Mouse (Mus musculus) lung, embryonic 16.5 days (tissue): Measurements from ENCODE around the gene Ophn1. TPM values are rescaled to one million over a fixed set of nuclear protein-coding genes. Genes with fewer than 3 reads are reported as not detected.

Experiments used
- ATAC-seq: fragments of 200-750 bp; cut with Nextera tagmentation; 2 replicates; pipeline ENCODE4 v1.8.0; 2017; ENCODE audit warnings: low read depth, mild to moderate bottlenecking, moderate library complexity
- H3K27ac ChIP-seq: fragments of 300-500 bp; sonication (generic); 2 replicates; pipeline ENCODE4 v1.5.1; 2014; ENCODE audit warnings: mild to moderate bottlenecking, control low read depth, low read length
- H3K27me3 ChIP-seq: fragments of 300-500 bp; sonication (generic); 2 replicates; pipeline ENCODE4 v1.6.1; 2014; ENCODE audit warnings: low read depth, low read length, mixed read lengths; ENCODE audit not compliant: control insufficient read depth, insufficient read depth
- H3K36me3 ChIP-seq: fragments of 300-500 bp; sonication (generic); 2 replicates; pipeline ENCODE4 v1.6.1; 2014; ENCODE audit warnings: low read length; ENCODE audit not compliant: control insufficient read depth, insufficient read depth
- H3K4me1 ChIP-seq: fragments of 300-500 bp; sonication (generic); replicated peaks from 2 replicates; pipeline ENCODE4 v1.6.1; 2014; ENCODE audit warnings: low read length, mixed read lengths; ENCODE audit not compliant: control insufficient read depth, insufficient read depth
- H3K4me2 ChIP-seq: fragments of 300-500 bp; sonication (generic); 2 replicates; pipeline ENCODE4 v1.6.1; 2014; ENCODE audit warnings: low read depth, low read length, control low read depth
- H3K4me3 ChIP-seq: fragments of 300-500 bp; sonication (generic); 2 replicates; pipeline ENCODE4 v1.5.1; 2014; ENCODE audit warnings: mild to moderate bottlenecking, low read length, control low read depth
- H3K9ac ChIP-seq: fragments of 300-500 bp; sonication (generic); 2 replicates; pipeline ENCODE4 v1.6.1; 2014; ENCODE audit warnings: low read length, control low read depth
- H3K9me3 ChIP-seq: fragments of 300-500 bp; sonication (generic); 2 replicates; pipeline ENCODE4 v1.6.1; 2016; ENCODE audit warnings: low read length; ENCODE audit not compliant: control insufficient read depth
- WGBS: fragments of 180-500 bp; shearing (Covaris S2); extraction: QIAGEN DNeasy Blood & Tissue Kit; methylation state at CpG from one replicate; pipeline ENCODE4 v1.1.7; 2014; 5-methylcytosine and 5-hydroxymethylcytosine counted together
- polyA plus RNA-seq: library from polyadenylated mRNA; unstranded; fragments of >200 nt; fragmentation: Nextera tagmentation; extraction: Ambion mirVana; gene quantifications from 2 replicates; pipeline ENCODE4 v1.2.1, GENCODE M21; 2015

The Ophn1 gene
- 19.1 and 19.3 TPM in 2 replicates for polyA plus RNA-seq

DNA sequence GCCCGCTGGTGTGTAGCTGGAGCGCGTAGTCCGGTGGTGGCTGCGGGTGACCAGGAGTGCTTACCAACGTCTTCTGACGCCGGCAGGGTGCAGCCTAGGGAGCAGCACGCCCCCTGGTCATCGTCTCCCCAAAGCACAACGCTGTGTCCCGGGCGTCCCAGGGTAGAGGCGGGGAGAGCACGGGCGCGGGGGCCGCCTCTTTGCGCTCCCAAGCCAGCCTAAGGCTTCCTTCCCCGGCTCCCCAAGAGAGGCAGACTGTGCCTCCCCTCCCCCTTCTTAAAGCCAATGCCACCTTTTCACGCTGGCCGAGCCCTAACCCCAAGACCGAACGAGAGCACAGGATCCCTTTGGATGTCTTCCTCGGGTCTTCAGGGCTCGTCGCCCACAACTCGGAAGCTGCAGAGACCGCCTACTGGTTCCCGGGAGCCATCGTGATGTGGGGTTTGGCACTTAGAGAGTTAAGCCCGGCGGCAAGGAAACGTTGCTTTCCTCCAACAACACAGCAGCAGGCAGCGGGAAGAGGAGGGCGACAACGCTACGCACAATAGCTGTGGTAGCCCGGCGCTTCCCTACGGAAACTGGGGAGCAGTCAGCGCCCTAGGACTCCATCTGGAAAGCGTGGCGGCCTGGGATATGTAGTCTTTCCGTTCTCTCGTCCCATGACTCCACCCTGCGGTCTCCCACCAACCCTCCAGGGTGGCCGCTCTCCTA is at the start of gene Ophn1:
TSS of gene Ophn1 (minus strand) at position 620 of the 711 bp plus-strand sequence.
- Histone ChIP-seq H3K27me3 (peaks cover 3% of the 10 kb centered on the region; the same call in 1 of the 2 replicates), H3K9me3 (no peaks in the 10 kb centered on the region), H3K9ac (peak within 1 kb of the TSS; percentile 58), H3K4me1 (0 out of 2 replicates have a peak, but pooled peaks cover 5% of the 10 kb centered on the region), H3K4me2 (peak within 1 kb of the TSS; percentile 68), H3K4me3 (peak within 1 kb of the TSS; percentile 60), H3K36me3 (no peaks in the 10 kb centered on the region), H3K27ac (peak within 1 kb of the TSS; percentile 83)
- WGBS = 14% methylated on average over 48 of the region's 48 CpGs
- peak; percentile 97 for ATAC-seq

DNA sequence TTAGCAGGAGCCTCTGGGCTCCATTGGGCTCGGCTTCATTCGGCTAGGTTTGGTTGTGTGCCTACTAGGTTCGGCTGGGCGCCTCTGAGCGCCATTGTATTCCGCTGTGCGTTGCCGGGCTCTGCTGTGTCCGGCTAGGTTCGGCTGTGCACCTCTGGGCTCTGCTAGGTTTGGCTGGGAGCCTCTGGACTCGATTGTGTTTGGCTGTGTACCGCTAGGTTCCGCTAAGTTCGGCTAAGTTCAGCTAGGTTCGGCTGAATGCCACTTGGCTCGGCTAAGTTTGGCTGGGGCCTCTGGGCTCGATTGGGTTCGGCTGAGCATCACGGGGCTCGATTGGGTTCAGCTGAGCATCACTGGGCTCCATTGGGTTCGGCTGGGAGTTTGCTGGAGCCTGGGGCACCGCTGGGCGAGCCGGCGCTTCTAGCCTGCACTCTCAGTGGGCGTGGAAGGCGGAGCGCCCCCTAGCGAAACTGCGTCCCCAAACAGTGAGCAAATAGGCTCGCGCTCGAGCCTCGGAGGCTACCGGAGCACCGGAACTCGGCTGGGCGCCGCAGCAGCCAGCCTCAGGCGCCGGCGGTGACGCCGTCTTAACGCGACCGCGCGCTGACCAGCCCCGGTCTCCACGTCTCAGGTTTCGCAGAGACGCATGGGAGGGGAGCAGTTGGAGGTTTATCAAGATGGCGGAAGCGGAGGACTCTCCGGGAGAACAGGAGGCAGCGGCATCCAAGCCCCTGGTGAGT is 46.9 kb upstream of the Ophn1 start:
- peak; percentile 88 for ATAC-seq

DNA sequence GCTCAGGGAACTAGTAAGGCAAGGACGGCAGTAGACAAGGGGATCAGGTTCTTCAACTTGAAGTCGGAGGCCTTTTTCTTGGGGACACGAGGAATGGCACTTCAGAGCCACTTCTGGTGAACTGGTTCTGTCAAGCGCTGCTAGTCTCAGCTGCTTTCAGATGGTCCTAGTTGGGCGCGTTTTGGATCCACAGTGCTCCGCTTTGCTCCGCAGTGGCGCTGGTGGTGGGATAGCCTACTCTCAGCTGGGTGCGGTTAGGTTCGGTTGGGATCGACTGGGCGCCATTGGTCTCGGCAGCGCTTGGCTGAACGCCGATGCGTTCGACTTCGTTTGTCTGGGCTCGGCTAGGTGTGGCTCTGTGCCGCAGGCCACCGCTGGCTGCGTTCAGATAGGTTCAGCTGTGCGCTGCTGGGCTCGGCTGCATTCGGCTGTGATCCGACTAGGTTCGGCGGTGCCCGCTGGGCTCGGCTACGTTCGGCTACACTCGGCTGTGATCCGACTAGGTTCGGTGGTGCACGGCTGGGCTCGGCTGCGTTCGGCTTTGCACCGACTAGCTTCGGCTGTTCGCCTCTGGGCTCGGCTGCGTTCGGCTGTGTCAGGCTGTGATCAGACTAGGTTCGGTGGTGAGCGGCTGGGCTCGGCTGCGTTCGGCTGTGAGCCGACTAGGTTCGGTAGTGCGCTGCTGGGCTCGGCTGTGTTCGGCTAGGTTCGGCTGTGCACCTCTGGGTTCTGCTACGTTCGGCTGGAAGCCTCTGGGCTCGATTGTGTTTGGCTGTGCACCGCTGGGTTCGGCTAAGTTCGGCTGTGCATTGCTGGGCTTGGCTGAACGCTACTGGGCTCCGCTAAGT is 46.1 kb upstream of the Ophn1 start:
- Histone ChIP-seq H3K27me3 (no peaks in the 10 kb centered on the region), H3K9ac (peak overlapping the region; percentile 80), H3K4me2 (peak overlapping the region; percentile 61), H3K4me1 (peaks cover 3% of the 10 kb centered on the region; the same call in 1 of the 2 replicates), H3K27ac (peak overlapping the region; percentile 97), H3K9me3 (no peaks in the 10 kb centered on the region), H3K4me3 (peak overlapping the region; percentile 58), H3K36me3 (no peaks in the 10 kb centered on the region)
- 17% methylated on average over 66 of the region's 66 CpGs for WGBS
- peak; percentile 93 for ATAC-seq

More for the DNA sequence above, 46.9 kb upstream of the Ophn1 start:
- peak overlapping the region; percentile 97 for H3K27ac ChIP-seq
- H3K27me3 ChIP-seq = no peaks in the 10 kb centered on the region
- no peaks in the 10 kb centered on the region for H3K9me3 ChIP-seq
- H3K4me2 ChIP-seq = peak overlapping the region; percentile 61
- WGBS = 16% methylated on average over 57 of the region's 57 CpGs
- peak overlapping the region; percentile 58 for H3K4me3 ChIP-seq
- peaks cover 3% of the 10 kb centered on the region; the same call in 1 of the 2 replicates for H3K4me1 ChIP-seq
- H3K36me3 ChIP-seq = 0 out of 2 replicates have a peak, but pooled peaks cover 5% of the 10 kb centered on the region
- peak overlapping the region; percentile 80 for H3K9ac ChIP-seq

DNA sequence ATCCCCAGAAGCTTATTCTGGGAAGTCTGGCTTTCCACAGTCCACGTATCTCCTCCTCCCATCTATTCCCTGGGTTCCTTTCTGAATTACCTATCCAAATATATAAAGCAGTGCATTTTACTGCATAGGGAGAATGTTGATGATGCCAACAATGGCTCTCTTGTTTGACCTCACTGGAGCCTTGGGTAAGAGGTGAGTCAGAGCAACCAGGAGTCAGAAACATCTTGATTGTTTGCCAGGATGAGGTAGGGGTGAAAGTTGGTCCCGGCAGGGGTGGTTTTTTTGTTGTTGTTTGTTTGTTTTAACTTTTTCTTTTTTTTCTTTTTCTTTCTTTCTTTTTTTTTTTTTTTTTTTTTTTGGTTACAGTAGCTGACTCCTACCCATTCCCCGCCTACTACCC is 45.3 kb upstream of the Ophn1 start, which contains the start of gene Yipf6:
TSS of gene Yipf6 (plus strand) at position 216 of the 400 bp plus-strand sequence.
- Histone ChIP-seq H3K27ac (peak within 1 kb of the TSS; percentile 97), H3K4me3 (peak within 1 kb of the TSS; percentile 58), H3K9me3 (no peaks in the 10 kb centered on the region), H3K27me3 (no peaks in the 10 kb centered on the region), H3K36me3 (no peaks in the 10 kb centered on the region), H3K4me1 (peaks cover 3% of the 10 kb centered on the region; the same call in 1 of the 2 replicates), H3K4me2 (peak within 1 kb of the TSS; percentile 61), H3K9ac (peak within 1 kb of the TSS; percentile 80)
- 42% methylated on average over 3 of the region's 3 CpGs for WGBS
- no peak for ATAC-seq

DNA sequence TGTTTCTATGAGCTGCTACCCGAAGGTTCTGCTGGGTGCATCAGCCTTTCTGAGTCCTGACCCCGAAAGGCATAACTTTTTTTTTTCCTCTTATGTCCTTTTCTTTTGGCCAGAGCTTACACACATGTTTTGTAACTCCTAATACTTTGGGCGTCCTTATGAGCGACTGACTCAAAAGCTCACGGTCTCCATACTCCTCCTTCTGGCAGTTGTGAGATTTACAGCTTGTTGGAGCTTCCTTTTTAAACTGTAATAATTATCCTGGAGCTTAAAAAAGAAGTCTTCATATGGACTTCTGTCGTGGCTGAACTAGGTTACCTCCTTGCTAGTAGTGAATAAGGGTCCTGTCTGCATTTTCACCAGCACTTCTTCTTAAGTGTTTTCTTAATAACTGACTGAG is 28.6 kb upstream of the Ophn1 start:
- no peaks in the 10 kb centered on the region for H3K36me3 ChIP-seq
- no peaks in the 10 kb centered on the region for H3K9me3 ChIP-seq
- no peak overlapping the region for H3K4me3 ChIP-seq
- H3K4me1 ChIP-seq = no peaks in the 10 kb centered on the region
- no peak overlapping the region for H3K4me2 ChIP-seq
- peaks cover 2% of the 10 kb centered on the region; the same call in 1 of the 2 replicates for H3K27me3 ChIP-seq
- no peak overlapping the region for H3K9ac ChIP-seq
- no peak for ATAC-seq
- WGBS = 16% methylated on average over 6 of the region's 6 CpGs
- no peak overlapping the region for H3K27ac ChIP-seq

DNA sequence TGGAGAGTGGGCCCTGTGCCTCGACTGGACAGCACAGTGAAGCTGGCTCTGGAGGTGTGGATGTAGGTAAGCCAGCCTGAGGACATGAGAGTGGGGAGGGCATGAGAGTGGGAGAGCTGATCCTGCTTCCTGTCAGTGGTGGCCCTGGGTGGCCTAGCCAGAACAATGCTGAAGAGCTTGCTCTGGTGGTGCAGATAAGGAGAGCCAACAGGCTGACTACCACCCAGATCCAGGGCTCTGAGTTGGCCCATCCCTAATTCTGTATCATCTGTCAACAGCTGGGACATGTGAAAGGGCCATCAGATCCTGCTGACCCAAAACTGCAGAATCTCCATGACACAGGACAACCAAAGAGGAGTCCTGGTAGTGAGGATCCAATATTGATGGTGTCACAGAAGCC is 18.1 kb upstream of the Ophn1 start:
- no peak overlapping the region for H3K4me2 ChIP-seq
- no peak overlapping the region for H3K4me3 ChIP-seq
- ATAC-seq = no peak
- no peak overlapping the region for H3K27ac ChIP-seq
- no peaks in the 10 kb centered on the region for H3K36me3 ChIP-seq
- no peak overlapping the region for H3K9ac ChIP-seq
- WGBS = 27% methylated on average over 1 of the region's 1 CpGs
- H3K9me3 ChIP-seq = no peaks in the 10 kb centered on the region
- H3K4me1 ChIP-seq = no peaks in the 10 kb centered on the region
- H3K27me3 ChIP-seq = 0 out of 2 replicates have a peak, but pooled peaks cover 2% of the 10 kb centered on the region

DNA sequence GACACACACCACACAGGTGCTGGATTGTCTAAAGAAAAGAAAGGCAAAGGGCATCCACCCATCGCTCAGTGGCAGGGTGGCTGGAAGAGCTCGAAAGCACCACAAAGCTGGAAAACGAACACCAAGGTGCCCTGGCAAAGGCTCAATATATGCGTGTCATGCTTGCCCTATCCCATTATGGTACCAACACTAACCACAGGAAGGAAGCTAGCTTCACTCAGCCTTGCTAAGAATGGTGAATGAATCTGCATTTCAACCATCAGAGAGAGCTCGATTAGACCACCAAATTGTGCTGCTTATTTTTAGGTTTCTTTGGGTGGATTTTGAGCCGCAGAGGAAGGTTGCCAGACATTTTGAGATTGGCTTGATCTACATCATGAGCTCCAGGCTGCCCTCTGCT is 13.4 kb upstream of the Ophn1 start:
- no peaks in the 10 kb centered on the region for H3K36me3 ChIP-seq
- H3K9ac ChIP-seq = no peak overlapping the region
- no peak overlapping the region for H3K4me2 ChIP-seq
- no peak overlapping the region for H3K27ac ChIP-seq
- WGBS = 87% methylated on average over 6 of the region's 6 CpGs
- H3K4me1 ChIP-seq = no peaks in the 10 kb centered on the region
- H3K27me3 ChIP-seq = 0 out of 2 replicates have a peak, but pooled peaks cover 2% of the 10 kb centered on the region
- H3K9me3 ChIP-seq = no peaks in the 10 kb centered on the region
- no peak for ATAC-seq
- H3K4me3 ChIP-seq = no peak overlapping the region

DNA sequence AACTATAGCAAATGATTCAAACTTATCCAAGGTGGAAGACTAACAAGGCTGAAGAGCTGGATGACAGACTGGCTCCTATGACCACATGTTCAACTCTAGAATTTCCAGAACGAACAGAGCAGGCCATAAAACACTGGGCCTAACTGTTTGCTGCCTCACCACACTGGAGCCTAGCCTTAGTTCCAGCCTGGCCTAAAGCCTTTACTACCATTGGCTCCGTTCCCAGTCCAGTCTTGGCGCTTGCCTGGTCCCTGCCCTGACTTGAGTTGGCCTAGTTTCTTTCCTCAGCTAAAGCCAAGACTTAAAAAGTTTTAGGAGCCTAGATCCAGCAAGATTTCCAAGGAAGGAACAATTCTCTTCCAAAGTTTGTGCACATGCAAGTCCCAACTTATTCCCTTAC is 7.5 kb upstream of the Ophn1 start:
- Histone ChIP-seq H3K9me3 (no peaks in the 10 kb centered on the region), H3K4me3 (no peak overlapping the region), H3K9ac (no peak overlapping the region), H3K36me3 (no peaks in the 10 kb centered on the region), H3K27me3 (no peaks in the 10 kb centered on the region), H3K4me1 (no peaks in the 10 kb centered on the region), H3K27ac (no peak overlapping the region), H3K4me2 (no peak overlapping the region)
- 54% methylated on average over 3 of the region's 3 CpGs for WGBS
- 0 out of 2 replicates have a peak, but pooled peaks have one; percentile 43 for ATAC-seq
